Mouse (Mus musculus): ENCODE results near the gene Sema6d. TPM values are rescaled to one million over a fixed set of nuclear protein-coding genes. Genes with fewer than 3 reads are reported as not detected.

Sema6d gene
- total and polyA plus RNA-seq, 2 experiments from 2014 or later = 31.2 to 90.0 TPM

DNA sequence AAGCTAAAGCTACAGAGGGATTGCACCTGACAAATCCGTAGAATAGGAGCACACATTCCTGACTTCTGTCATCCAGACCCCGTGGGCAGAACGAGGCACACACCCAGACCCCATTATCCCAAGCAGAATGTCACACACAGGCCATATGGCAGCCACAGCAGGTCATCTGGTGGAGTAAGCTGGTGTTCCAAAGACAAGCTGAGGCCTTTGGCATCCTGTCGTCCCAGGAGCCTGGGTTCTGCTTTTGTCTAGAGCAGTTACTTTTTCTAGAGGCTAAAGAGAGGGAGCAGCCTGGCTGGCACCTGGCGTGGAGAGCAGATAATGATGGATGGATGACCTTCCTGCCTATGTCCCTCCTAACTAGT, 551.4 kb downstream of the Sema6d start:
- DNase-seq (ENCODE audit: low spot score) = peak; percentile 70
- Histone ChIP-seq H3K27ac (peak overlapping the region; percentile 45; the same call in 1 of the 2 replicates), H3K9me3 (ENCODE audit: low read length) (no peaks in the 10 kb centered on the region), H3K36me3 (ENCODE audit: insufficient read depth, low read length) (no peaks in the 10 kb centered on the region), H3K9ac (replicated peaks; ENCODE audit: low read length) (no peak overlapping the region), H3K4me3 (ENCODE audit: low read length) (no peak overlapping the region), H3K27me3 (ENCODE audit: insufficient read depth, low read length) (no peaks in the 10 kb centered on the region), H3K4me1 (ENCODE audit: insufficient read depth, low read length) (peaks cover 31% of the 10 kb centered on the region), H3K4me2 (ENCODE audit: low read depth, low read length) (no peak overlapping the region)
- no peak for TF ChIP-seq CTCF (IDR thresholded peaks at IDR 0.05; ENCODE audit: low read depth)
- ATAC-seq = peak; percentile 83
- 19% methylated on average over 5 of the region's 5 CpGs for WGBS

DNA sequence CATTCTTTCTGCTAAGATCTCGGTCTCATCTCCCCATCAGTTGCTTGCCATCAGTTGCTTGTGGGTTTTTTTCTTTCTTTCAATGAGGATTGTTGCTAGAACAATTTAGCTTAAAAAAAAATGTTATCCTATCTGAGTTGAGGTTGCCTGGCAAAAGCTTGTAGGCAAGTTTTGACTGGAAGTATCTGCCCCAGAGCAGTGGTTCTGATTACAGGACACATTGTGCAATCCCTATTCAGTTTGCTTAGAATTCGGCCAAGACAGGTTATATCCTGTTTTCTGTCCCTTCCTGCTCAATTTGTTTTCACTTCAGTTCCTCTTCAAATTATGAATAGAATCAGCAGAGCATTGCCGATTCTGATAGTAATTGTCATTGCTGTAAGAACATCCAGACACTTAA, 552.4 kb downstream of the Sema6d start:
- no peak for DNase-seq (ENCODE audit: low spot score)
- WGBS = 60% methylated on average over 3 of the region's 3 CpGs
- Histone ChIP-seq H3K27ac (no peak overlapping the region), H3K4me3 (ENCODE audit: low read length) (no peak overlapping the region), H3K9ac (replicated peaks; ENCODE audit: low read length) (no peak overlapping the region), H3K36me3 (ENCODE audit: insufficient read depth, low read length) (no peaks in the 10 kb centered on the region), H3K9me3 (ENCODE audit: low read length) (no peaks in the 10 kb centered on the region), H3K27me3 (ENCODE audit: insufficient read depth, low read length) (no peaks in the 10 kb centered on the region), H3K4me2 (ENCODE audit: low read depth, low read length) (no peak overlapping the region), H3K4me1 (ENCODE audit: insufficient read depth, low read length) (peaks cover 31% of the 10 kb centered on the region)
- no peak for TF ChIP-seq CTCF (IDR thresholded peaks at IDR 0.05; ENCODE audit: low read depth)
- no peak for ATAC-seq

DNA sequence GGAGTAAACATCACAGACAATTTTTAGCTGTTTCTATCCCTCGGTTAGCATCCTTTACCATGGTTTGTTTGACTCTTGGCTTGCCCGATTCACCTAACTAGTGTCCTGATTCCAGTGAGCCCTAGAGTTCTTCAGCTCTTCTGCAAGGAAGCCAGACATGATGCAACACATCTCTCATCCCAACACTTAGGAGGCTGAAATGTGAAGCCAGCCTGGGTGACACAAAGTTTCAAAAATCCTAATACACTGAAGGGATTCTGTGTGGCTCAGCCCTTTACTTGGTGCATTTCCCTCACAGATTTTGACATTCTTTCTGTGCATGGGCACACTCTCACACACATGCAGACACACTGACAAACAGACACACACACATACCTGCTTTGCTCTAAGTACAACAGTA, 560.8 kb downstream of the Sema6d start:
- WGBS = 87% methylated on average over 2 of the region's 2 CpGs
- ATAC-seq = no peak
- no peaks in the 10 kb centered on the region for H3K27me3 ChIP-seq (ENCODE audit: insufficient read depth, low read length)
- no peak overlapping the region for H3K4me2 ChIP-seq (ENCODE audit: low read depth, low read length)
- no peak for TF ChIP-seq CTCF (IDR thresholded peaks at IDR 0.05; ENCODE audit: low read depth)
- peaks cover 3% of the 10 kb centered on the region; the same call in 1 of the 2 replicates for H3K4me1 ChIP-seq (ENCODE audit: insufficient read depth, low read length)
- no peak overlapping the region for H3K4me3 ChIP-seq (ENCODE audit: low read length)
- H3K36me3 ChIP-seq (ENCODE audit: insufficient read depth, low read length) = peaks cover 4% of the 10 kb centered on the region; the same call in 1 of the 2 replicates
- H3K9me3 ChIP-seq (ENCODE audit: low read length) = no peaks in the 10 kb centered on the region
- H3K27ac ChIP-seq = peak overlapping the region; percentile 27; the same call in 1 of the 2 replicates
- H3K9ac ChIP-seq (replicated peaks; ENCODE audit: low read length) = no peak overlapping the region
- DNase-seq (ENCODE audit: low spot score) = no peak

DNA sequence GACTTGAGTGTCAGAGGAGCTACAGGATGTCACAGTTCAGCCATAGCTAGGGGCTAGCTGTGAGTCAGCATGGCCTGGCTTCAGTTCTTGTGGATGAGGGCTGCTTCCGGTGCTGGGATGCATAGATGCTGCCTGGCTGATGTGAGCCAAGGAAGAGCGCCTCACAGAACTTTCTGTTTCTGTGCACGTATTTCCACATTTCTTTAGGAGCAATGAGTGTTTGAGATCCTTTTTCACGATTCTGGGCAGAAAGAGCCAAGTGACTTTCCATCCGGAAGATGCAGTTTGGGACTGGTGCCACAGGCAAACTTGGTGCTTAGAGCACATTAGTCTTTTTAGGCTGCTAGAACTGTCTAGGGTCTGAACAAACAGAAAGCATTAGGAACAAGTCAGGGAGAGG, 561.4 kb downstream of the Sema6d start:
- DNase-seq (ENCODE audit: low spot score) (peak; percentile 79), ATAC-seq (peak; percentile 64; the same call in 1 of the 2 replicates)
- no peak overlapping the region for H3K4me2 ChIP-seq (ENCODE audit: low read depth, low read length)
- 53% methylated on average over 5 of the region's 5 CpGs for WGBS
- no peaks in the 10 kb centered on the region for H3K9me3 ChIP-seq (ENCODE audit: low read length)
- H3K36me3 ChIP-seq (ENCODE audit: insufficient read depth, low read length) = peaks cover 9% of the 10 kb centered on the region; the same call in 1 of the 2 replicates
- no peak for TF ChIP-seq CTCF (IDR thresholded peaks at IDR 0.05; ENCODE audit: low read depth)
- peaks cover 3% of the 10 kb centered on the region; the same call in 1 of the 2 replicates for H3K4me1 ChIP-seq (ENCODE audit: insufficient read depth, low read length)
- no peak overlapping the region for H3K9ac ChIP-seq (replicated peaks; ENCODE audit: low read length)
- no peak overlapping the region for H3K4me3 ChIP-seq (ENCODE audit: low read length)
- H3K27me3 ChIP-seq (ENCODE audit: insufficient read depth, low read length) = no peaks in the 10 kb centered on the region
- H3K27ac ChIP-seq = peak overlapping the region; percentile 27; the same call in 1 of the 2 replicates

DNA sequence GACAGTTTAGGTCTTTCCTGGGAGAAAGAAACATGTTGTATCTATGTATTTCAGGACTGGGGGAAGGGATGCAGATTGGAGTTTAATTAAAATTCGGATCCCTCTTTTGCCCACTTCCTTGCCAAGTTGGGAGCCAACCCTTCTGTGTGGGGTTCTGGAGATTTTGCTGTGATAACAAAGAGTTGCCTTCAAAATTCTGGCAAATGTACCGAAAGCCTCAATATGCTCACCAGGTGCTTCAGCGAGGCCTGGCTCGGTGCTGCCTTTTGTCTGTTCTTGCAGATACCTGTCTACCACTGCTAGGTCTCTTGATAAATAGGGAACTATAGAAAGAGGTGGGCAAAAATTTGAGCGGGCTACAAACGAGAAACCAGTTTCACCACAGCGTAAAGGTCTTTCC, 563.4 kb downstream of the Sema6d start:
- ATAC-seq (no peak), DNase-seq (ENCODE audit: low spot score) (no peak)
- peaks cover 21% of the 10 kb centered on the region; the same call in 1 of the 2 replicates for H3K36me3 ChIP-seq (ENCODE audit: insufficient read depth, low read length)
- no peaks in the 10 kb centered on the region for H3K27me3 ChIP-seq (ENCODE audit: insufficient read depth, low read length)
- H3K4me1 ChIP-seq (ENCODE audit: insufficient read depth, low read length) = peaks cover 3% of the 10 kb centered on the region; the same call in 1 of the 2 replicates
- no peak for TF ChIP-seq CTCF (IDR thresholded peaks at IDR 0.05; ENCODE audit: low read depth)
- no peak overlapping the region for H3K4me2 ChIP-seq (ENCODE audit: low read depth, low read length)
- H3K27ac ChIP-seq = peak overlapping the region; percentile 23; the same call in 1 of the 2 replicates
- H3K9ac ChIP-seq (replicated peaks; ENCODE audit: low read length) = no peak overlapping the region
- H3K4me3 ChIP-seq (ENCODE audit: low read length) = no peak overlapping the region
- 65% methylated on average over 7 of the region's 7 CpGs for WGBS
- H3K9me3 ChIP-seq (ENCODE audit: low read length) = no peaks in the 10 kb centered on the region

- 41% methylated on average over 11 of the region's 11 CpGs for WGBS
- no peak overlapping the region for H3K4me2 ChIP-seq (ENCODE audit: low read depth, low read length)
- no peaks in the 10 kb centered on the region for H3K27me3 ChIP-seq (ENCODE audit: insufficient read depth, low read length)
- DNase-seq (ENCODE audit: low spot score) (peak; percentile 44), ATAC-seq (peak; percentile 69)
- H3K4me3 ChIP-seq (ENCODE audit: low read length) = no peak overlapping the region
- peaks cover 51% of the 10 kb centered on the region for H3K36me3 ChIP-seq (ENCODE audit: insufficient read depth, low read length)
- TF ChIP-seq CTCF (IDR thresholded peaks at IDR 0.05; ENCODE audit: low read depth) = no peak
- H3K9ac ChIP-seq (replicated peaks; ENCODE audit: low read length) = no peak overlapping the region
- H3K4me1 ChIP-seq (ENCODE audit: insufficient read depth, low read length) = no peaks in the 10 kb centered on the region; the same call in 1 of the 2 replicates
- peak overlapping the region; percentile 29; the same call in 1 of the 2 replicates for H3K27ac ChIP-seq
- H3K9me3 ChIP-seq (ENCODE audit: low read length) = no peaks in the 10 kb centered on the region
Observed at GRCm38 (mm10) chr2:124657358-124657757, 567.6 kb downstream of the Sema6d start.

GRCm38 (mm10) chr2:124658374-124658773, 568.6 kb downstream of the Sema6d start:
- WGBS = 88% methylated on average over 14 of the region's 14 CpGs

More at GRCm38 (mm10) chr2:124658374-124658773, 568.6 kb downstream of the Sema6d start:
- TF ChIP-seq CTCF (IDR thresholded peaks at IDR 0.05; ENCODE audit: low read depth) = no peak
- DNase-seq (ENCODE audit: low spot score) (no peak), ATAC-seq (no peak)
- Histone ChIP-seq H3K4me2 (ENCODE audit: low read depth, low read length) (no peak overlapping the region), H3K9me3 (ENCODE audit: low read length) (no peaks in the 10 kb centered on the region), H3K9ac (replicated peaks; ENCODE audit: low read length) (no peak overlapping the region), H3K4me1 (ENCODE audit: insufficient read depth, low read length) (no peaks in the 10 kb centered on the region; the same call in 1 of the 2 replicates), H3K36me3 (ENCODE audit: insufficient read depth, low read length) (peaks cover 54% of the 10 kb centered on the region), H3K4me3 (ENCODE audit: low read length) (no peak overlapping the region), H3K27ac (no peak overlapping the region), H3K27me3 (ENCODE audit: insufficient read depth, low read length) (no peaks in the 10 kb centered on the region)

Data from hindbrain, postnatal 0 days (tissue).